Mouse (Mus musculus): ENCODE results near the gene Gm37240. TPM values are rescaled to one million over a fixed set of nuclear protein-coding genes. Genes with fewer than 3 reads are reported as not detected.

Gene Gm37240
- polyA plus RNA-seq, 1 experiment, result not detected

GRCm38 (mm10) chr3:84618627-84619026 is 1268.7 kb downstream of the Gm37240 start:
- no peak overlapping the region for H3K27ac ChIP-seq (ENCODE audit: insufficient read depth, low read depth, low read length)
- peaks cover 19% of the 10 kb centered on the region for H3K4me1 ChIP-seq (ENCODE audit: control insufficient read depth, insufficient read depth, low read length)
- no peak for TF ChIP-seq POLR2A (IDR thresholded peaks at IDR 0.05; ENCODE audit: borderline replicate concordance, low read depth, low read length)
- no peak for TF ChIP-seq CTCF (IDR thresholded peaks at IDR 0.05; ENCODE audit: low read depth, low read length)
- no peak overlapping the region for H3K4me3 ChIP-seq (ENCODE audit: insufficient read depth, low read length)

- no peak overlapping the region for H3K4me3 ChIP-seq (ENCODE audit: insufficient read depth, low read length)
- H3K4me1 ChIP-seq (ENCODE audit: control insufficient read depth, insufficient read depth, low read length), result peaks cover 4% of the 10 kb centered on the region; the same call in 1 of the 2 replicates
- no peak overlapping the region for H3K27ac ChIP-seq (ENCODE audit: insufficient read depth, low read depth, low read length)
- TF ChIP-seq POLR2A (IDR thresholded peaks at IDR 0.05; ENCODE audit: borderline replicate concordance, low read depth, low read length) (no peak), CTCF (IDR thresholded peaks at IDR 0.05; ENCODE audit: low read depth, low read length) (no peak)
Measured at GRCm38 (mm10) chr3:84615856-84616225, 1271.5 kb downstream of the Gm37240 start.

GRCm38 (mm10) chr3:84615050-84615855 is 1272.1 kb downstream of the Gm37240 start:
- no peak overlapping the region for H3K4me3 ChIP-seq (ENCODE audit: insufficient read depth, low read length)
- H3K4me1 ChIP-seq (ENCODE audit: control insufficient read depth, insufficient read depth, low read length), result peaks cover 4% of the 10 kb centered on the region; the same call in 1 of the 2 replicates
- H3K27ac ChIP-seq (ENCODE audit: insufficient read depth, low read depth, low read length), result no peak overlapping the region
- no peak for TF ChIP-seq CTCF (IDR thresholded peaks at IDR 0.05; ENCODE audit: low read depth, low read length)
- no peak for TF ChIP-seq POLR2A (IDR thresholded peaks at IDR 0.05; ENCODE audit: borderline replicate concordance, low read depth, low read length)

GRCm38 (mm10) chr3:84610183-84610710 is 1277.1 kb downstream of the Gm37240 start:
- H3K27ac ChIP-seq (ENCODE audit: insufficient read depth, low read depth, low read length), result no peak overlapping the region
- no peaks in the 10 kb centered on the region for H3K4me1 ChIP-seq (ENCODE audit: control insufficient read depth, insufficient read depth, low read length)
- TF ChIP-seq CTCF (IDR thresholded peaks at IDR 0.05; ENCODE audit: low read depth, low read length) (no peak), POLR2A (IDR thresholded peaks at IDR 0.05; ENCODE audit: borderline replicate concordance, low read depth, low read length) (no peak)
- no peak overlapping the region for H3K4me3 ChIP-seq (ENCODE audit: insufficient read depth, low read length)

- no peak overlapping the region for H3K4me3 ChIP-seq (ENCODE audit: insufficient read depth, low read length)
- TF ChIP-seq CTCF (IDR thresholded peaks at IDR 0.05; ENCODE audit: low read depth, low read length), result no peak
- TF ChIP-seq POLR2A (IDR thresholded peaks at IDR 0.05; ENCODE audit: borderline replicate concordance, low read depth, low read length), result no peak
- H3K4me1 ChIP-seq (ENCODE audit: control insufficient read depth, insufficient read depth, low read length), result peaks cover under 1% of the 10 kb centered on the region; the same call in 1 of the 2 replicates
- H3K27ac ChIP-seq (ENCODE audit: insufficient read depth, low read depth, low read length), result no peak overlapping the region
Measured at GRCm38 (mm10) chr3:84603212-84603611, 1284.1 kb downstream of the Gm37240 start.

- Histone ChIP-seq H3K27ac (ENCODE audit: insufficient read depth, low read depth, low read length) (no peak overlapping the region), H3K4me1 (ENCODE audit: control insufficient read depth, insufficient read depth, low read length) (peaks cover 5% of the 10 kb centered on the region), H3K4me3 (ENCODE audit: insufficient read depth, low read length) (no peak overlapping the region)
- no peak for TF ChIP-seq CTCF (IDR thresholded peaks at IDR 0.05; ENCODE audit: low read depth, low read length)
Measured at GRCm38 (mm10) chr3:84602759-84603158, 1284.6 kb downstream of the Gm37240 start.

- Histone ChIP-seq H3K4me3 (ENCODE audit: insufficient read depth, low read length) (no peak overlapping the region), H3K4me1 (ENCODE audit: control insufficient read depth, insufficient read depth, low read length) (peaks cover 11% of the 10 kb centered on the region), H3K27ac (ENCODE audit: insufficient read depth, low read depth, low read length) (no peak overlapping the region)
- no peak for TF ChIP-seq CTCF (IDR thresholded peaks at IDR 0.05; ENCODE audit: low read depth, low read length)
Measured at GRCm38 (mm10) chr3:84601870-84602495, 1285.3 kb downstream of the Gm37240 start.

GRCm38 (mm10) chr3:84598756-84599155 is 1288.6 kb downstream of the Gm37240 start:
- Histone ChIP-seq H3K4me1 (ENCODE audit: control insufficient read depth, insufficient read depth, low read length) (peaks cover 11% of the 10 kb centered on the region), H3K4me3 (ENCODE audit: insufficient read depth, low read length) (no peak overlapping the region), H3K27ac (ENCODE audit: insufficient read depth, low read depth, low read length) (no peak overlapping the region)
- TF ChIP-seq POLR2A (IDR thresholded peaks at IDR 0.05; ENCODE audit: borderline replicate concordance, low read depth, low read length), result no peak

GRCm38 (mm10) chr3:84597996-84598734 is 1289.2 kb downstream of the Gm37240 start:
- TF ChIP-seq CTCF (IDR thresholded peaks at IDR 0.05; ENCODE audit: low read depth, low read length) (no peak), POLR2A (IDR thresholded peaks at IDR 0.05; ENCODE audit: borderline replicate concordance, low read depth, low read length) (no peak)
- Histone ChIP-seq H3K27ac (ENCODE audit: insufficient read depth, low read depth, low read length) (no peak overlapping the region), H3K4me3 (ENCODE audit: insufficient read depth, low read length) (no peak overlapping the region), H3K4me1 (ENCODE audit: control insufficient read depth, insufficient read depth, low read length) (peaks cover 11% of the 10 kb centered on the region)

Measured in bone marrow macrophage, adult 2 months (primary cell).